Mouse (Mus musculus): ENCODE measurements around the gene Scgb1c1. TPM values are rescaled to one million over a fixed set of nuclear protein-coding genes. Genes with fewer than 3 reads are reported as not detected.
A peak's percentile ranks its signal among the peaks of the same experiment; 100 is the strongest.

Gene Scgb1c1
- polyA plus RNA-seq, 1 experiment: 1.1 TPM

DNA sequence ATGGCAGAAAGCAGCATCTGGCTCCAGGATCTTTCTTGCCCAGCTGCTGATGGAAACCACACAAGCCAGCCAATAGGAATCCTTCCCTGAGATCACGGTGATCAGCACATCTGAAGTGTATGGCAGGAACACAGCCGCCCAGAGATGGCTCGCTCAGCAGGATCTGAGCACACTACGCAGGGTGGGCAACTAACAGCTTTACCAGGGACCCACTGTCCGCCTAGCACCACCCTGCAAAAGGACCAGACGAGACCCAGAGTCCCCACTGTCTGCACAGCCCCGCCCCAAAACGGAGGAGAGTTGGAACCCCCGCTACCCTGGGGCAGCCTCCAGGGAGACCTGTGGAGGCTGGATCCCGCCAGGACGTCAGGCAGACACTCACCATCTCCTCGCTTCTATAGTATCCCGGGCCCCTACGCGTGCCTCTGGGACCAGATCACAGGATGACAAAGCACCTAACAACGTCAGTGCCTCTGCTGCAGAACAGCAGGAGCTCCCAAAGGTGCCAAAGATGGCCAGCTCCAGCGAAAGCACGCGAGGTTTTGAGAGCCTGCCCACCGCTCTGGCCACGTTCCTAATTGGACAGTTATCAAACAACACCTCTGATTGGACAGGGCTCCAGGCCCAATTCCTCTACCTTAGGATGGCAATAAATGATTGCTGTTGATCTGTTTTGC lies 23.6 kb upstream of the Scgb1c1 start, which contains the start of gene Zfp941:
TSS of gene Zfp941 (minus strand) at position 526 of the 677 bp plus-strand sequence.
- Histone ChIP-seq H3K4me3 (replicated peaks) (peak within 1 kb of the TSS; percentile 91), H3K4me1 (peaks cover 11% of the 10 kb centered on the region), H3K27me3 (replicated peaks) (peaks cover 19% of the 10 kb centered on the region), H3K9me3 (no peaks in the 10 kb centered on the region), H3K36me3 (replicated peaks; ENCODE audit: low read length) (peaks cover 3% of the 10 kb centered on the region)
- TF ChIP-seq FLI1 (IDR thresholded peaks at IDR 0.05; ENCODE audit: low read length) (no peak), GATA1 (IDR thresholded peaks at IDR 0.05; ENCODE audit: borderline replicate concordance, low read length) (no peak)

DNA sequence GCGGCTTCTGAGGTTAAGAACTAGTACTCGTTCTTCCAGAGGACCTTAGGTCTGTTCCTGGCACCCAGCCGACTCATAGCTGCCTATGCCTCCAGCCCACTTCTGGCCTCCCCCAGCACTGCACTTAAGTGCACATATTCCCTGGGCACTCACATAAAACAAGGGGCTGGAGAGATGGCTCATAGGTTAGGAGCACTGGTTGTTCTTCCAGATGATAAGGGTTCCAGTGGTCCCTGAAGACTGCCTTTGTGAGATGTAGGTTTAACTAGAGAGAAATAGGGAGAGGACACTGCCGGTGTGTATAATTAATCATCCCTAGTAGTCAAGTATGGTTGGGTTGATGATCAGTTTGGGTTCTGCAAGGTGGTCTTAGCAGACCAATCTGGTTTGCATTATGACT lies 22.6 kb upstream of the Scgb1c1 start:
- Histone ChIP-seq H3K36me3 (replicated peaks; ENCODE audit: low read length) (peaks cover 3% of the 10 kb centered on the region), H3K4me3 (replicated peaks) (no peak overlapping the region), H3K9me3 (no peaks in the 10 kb centered on the region), H3K27me3 (replicated peaks) (peaks cover 21% of the 10 kb centered on the region), H3K4me1 (peaks cover 11% of the 10 kb centered on the region)
- no peak for TF ChIP-seq FLI1 (IDR thresholded peaks at IDR 0.05; ENCODE audit: low read length)
- no peak for TF ChIP-seq GATA1 (IDR thresholded peaks at IDR 0.05; ENCODE audit: borderline replicate concordance, low read length)

DNA sequence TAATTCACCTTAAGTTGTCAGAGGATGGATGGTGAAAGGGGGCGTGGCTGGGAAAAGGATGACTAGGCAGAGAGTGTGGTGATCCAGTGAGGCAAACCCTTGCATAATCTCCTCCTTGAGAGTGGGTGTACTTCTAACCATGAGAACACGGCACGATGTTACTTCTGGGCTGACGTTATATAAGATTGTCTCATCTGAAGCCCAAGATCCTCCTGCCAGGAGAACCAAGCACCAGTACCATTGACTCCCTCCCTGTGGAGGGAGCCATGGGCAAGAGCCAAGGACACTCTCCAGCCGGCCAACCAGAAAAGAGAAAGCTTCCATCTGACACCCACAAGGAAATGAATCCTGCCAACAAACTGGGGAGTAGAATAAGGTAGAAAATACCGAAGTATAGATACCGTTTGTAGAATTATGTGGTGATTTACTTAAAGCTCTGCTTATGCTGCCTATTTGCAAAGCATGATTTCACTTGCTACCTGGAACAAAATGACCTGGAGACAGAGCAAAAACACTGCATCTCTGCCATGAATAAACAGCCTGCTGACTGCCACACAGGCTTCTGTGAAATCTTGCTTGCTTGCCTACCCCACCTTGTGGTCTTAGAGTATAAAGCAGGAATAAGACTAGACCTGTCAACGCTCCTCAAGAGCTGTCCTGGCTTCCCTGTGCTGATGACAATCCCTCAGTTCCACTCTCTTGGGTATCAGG lies 17.0 kb upstream of the Scgb1c1 start:
- Histone ChIP-seq H3K9me3 (no peaks in the 10 kb centered on the region), H3K4me3 (replicated peaks) (peak overlapping the region; percentile 80), H3K36me3 (replicated peaks; ENCODE audit: low read length) (no peaks in the 10 kb centered on the region), H3K27me3 (replicated peaks) (peaks cover 28% of the 10 kb centered on the region), H3K4me1 (peaks cover 10% of the 10 kb centered on the region)
- no peak for TF ChIP-seq FLI1 (IDR thresholded peaks at IDR 0.05; ENCODE audit: low read length)
- TF ChIP-seq GATA1 (IDR thresholded peaks at IDR 0.05; ENCODE audit: borderline replicate concordance, low read length): no peak

DNA sequence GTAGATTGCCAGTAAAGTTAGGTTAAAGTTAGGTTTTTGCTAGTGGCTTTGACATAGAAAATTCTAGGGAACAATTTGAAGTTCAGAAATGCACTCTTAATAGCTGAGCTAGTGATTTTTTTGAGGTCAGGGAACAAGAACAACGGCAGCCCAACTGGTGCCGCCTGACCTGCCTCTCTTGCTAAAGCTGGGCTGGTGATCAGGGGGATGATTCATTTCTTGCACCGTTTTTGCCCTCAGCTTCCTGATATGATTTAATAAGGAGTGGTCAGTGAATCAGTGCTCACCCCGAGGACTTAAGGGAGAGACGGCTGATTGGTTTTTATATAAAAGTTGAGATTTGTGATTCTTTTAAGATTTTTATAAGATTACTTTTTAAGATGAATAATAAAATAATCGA lies 13.9 kb upstream of the Scgb1c1 start:
- Histone ChIP-seq H3K27me3 (replicated peaks) (peaks cover 48% of the 10 kb centered on the region), H3K4me1 (peaks cover 15% of the 10 kb centered on the region), H3K9me3 (no peaks in the 10 kb centered on the region), H3K36me3 (replicated peaks; ENCODE audit: low read length) (no peaks in the 10 kb centered on the region), H3K4me3 (replicated peaks) (no peak overlapping the region)
- no peak for TF ChIP-seq GATA1 (IDR thresholded peaks at IDR 0.05; ENCODE audit: borderline replicate concordance, low read length)
- no peak for TF ChIP-seq FLI1 (IDR thresholded peaks at IDR 0.05; ENCODE audit: low read length)

DNA sequence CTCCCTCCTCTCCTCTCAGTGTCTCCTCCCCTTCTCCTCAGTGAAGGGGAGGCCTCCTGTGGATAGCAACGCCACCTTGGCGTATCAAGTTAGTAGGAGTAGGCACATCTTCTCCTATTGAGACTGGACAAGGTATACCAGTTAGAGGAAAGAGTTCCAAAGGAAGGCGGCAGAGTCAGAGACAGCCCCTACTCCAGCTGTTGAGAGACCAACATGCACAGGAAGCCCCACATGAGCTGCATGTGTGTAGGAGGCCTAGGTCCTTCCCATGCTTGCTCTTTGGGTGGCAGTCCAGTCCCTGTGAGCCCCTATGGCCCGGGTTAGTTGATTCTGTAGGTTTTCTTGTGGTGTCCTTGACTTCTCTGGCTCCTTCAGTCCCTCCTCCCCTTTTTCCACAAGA lies 12.0 kb upstream of the Scgb1c1 start:
- TF ChIP-seq FLI1 (IDR thresholded peaks at IDR 0.05; ENCODE audit: low read length): no peak
- no peak for TF ChIP-seq GATA1 (IDR thresholded peaks at IDR 0.05; ENCODE audit: borderline replicate concordance, low read length)
- no peak overlapping the region for H3K4me3 ChIP-seq (replicated peaks)
- peaks cover 62% of the 10 kb centered on the region for H3K27me3 ChIP-seq (replicated peaks)
- H3K9me3 ChIP-seq: no peaks in the 10 kb centered on the region
- H3K4me1 ChIP-seq: peaks cover 17% of the 10 kb centered on the region
- H3K36me3 ChIP-seq (replicated peaks; ENCODE audit: low read length): no peaks in the 10 kb centered on the region

DNA sequence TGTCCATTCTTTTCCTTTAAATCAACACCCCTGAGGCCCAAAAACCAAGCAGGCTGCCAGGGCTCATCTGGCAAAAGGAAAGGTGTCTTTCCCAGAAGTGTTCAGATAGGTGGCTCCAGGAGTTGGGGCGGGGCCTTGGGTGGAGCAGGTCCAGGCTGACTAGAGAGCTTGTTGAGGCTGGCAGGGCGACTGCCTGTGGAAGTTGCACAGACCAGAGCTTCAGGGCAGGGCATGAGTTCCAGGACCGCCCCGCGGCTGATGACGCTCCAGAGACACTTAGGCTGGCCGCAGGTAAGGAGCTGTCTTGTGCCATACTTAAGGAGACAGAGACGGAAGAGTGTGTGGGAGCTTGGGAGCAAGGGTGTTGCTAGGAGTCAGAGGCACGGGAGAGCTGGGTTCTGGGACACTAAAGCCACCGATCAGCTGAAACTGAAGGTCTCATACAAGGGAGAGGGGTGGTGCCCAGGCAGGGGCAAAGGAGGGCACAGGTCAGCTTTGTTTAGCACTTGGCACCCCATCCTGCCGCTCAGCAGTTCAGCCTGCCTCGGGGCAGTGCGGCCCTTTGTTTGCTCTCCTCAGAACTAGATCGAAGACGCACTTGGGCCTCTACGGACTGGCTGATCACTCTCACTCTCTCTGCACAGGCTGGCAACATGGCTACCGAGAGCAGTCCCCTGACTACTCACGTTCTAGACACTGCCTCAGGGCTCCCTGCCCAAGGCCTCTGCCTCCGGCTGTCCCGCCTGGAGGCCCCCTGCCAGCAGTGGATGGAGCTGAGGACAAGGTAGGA lies 10.2 kb upstream of the Scgb1c1 start, which contains the start of gene Urah:
TSS of gene Urah (plus strand) at position 51 of the 790 bp plus-strand sequence.
- Histone ChIP-seq H3K9me3 (no peaks in the 10 kb centered on the region), H3K4me3 (replicated peaks) (no peak within 1 kb of the TSS), H3K27me3 (replicated peaks) (peaks cover 76% of the 10 kb centered on the region), H3K4me1 (peaks cover 19% of the 10 kb centered on the region), H3K36me3 (replicated peaks; ENCODE audit: low read length) (no peaks in the 10 kb centered on the region)
- no peak for TF ChIP-seq GATA1 (IDR thresholded peaks at IDR 0.05; ENCODE audit: borderline replicate concordance, low read length)
- TF ChIP-seq FLI1 (IDR thresholded peaks at IDR 0.05; ENCODE audit: low read length): no peak

DNA sequence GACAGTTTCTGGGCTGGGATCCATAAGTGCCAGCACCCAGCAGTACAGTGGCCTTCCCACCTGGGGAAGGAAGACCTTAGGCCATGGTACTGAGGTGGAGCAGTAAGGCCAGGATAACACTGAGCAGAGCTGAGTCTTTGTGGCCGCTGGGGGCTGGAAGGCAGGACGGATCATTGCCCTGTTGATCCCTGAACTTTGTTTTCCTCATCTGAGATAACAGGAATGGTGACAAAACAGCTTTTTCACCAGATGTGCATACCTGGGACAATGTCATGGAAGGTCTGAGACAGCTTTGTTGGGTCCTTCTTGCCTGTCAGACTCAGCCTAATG lies 9.6 kb upstream of the Scgb1c1 start:
- H3K9me3 ChIP-seq: no peaks in the 10 kb centered on the region
- H3K4me1 ChIP-seq: peaks cover 19% of the 10 kb centered on the region
- TF ChIP-seq FLI1 (IDR thresholded peaks at IDR 0.05; ENCODE audit: low read length) (no peak), GATA1 (IDR thresholded peaks at IDR 0.05; ENCODE audit: borderline replicate concordance, low read length) (no peak)
- no peak overlapping the region for H3K4me3 ChIP-seq (replicated peaks)
- H3K27me3 ChIP-seq (replicated peaks): peaks cover 77% of the 10 kb centered on the region
- H3K36me3 ChIP-seq (replicated peaks; ENCODE audit: low read length): no peaks in the 10 kb centered on the region

DNA sequence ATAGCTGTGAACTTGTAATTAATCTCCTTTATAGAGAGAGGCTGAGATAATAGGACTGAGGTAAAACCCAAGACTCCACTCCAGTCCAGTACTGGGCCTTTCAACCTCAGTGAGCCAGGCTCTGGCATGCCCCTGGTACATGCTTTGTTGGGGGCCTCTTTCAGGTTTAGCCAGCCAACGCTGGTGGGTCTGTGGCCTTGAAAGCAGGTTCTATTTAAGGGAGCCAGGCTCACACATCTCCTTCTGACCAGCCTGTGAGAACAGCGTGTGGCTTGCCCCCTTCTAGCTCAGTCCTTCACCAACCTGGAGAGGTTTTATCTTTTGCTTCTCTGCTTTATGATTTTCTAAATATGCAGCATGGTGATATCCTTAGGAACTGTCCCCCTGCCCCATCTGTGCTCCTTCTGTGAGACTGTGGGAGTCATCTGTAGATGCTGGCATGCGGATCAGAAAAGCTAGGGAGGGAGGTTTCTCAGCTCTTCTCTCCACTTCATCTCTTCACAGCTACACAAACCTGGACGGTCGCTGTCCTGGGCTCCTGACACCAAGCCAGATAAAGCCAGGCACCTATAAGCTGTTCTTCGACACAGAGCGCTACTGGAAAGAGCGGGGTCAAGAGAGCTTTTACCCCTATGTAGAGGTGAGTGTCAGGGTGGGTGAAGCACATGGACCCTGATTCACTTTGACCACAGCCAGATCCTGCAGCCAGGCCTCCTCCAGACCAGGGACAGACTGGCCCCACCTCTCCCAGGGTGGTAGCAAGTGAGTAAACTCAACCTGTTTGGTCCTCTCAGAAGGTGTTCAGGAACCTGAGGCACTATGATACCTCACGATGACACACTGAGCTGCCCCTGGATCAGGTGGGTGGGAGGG lies 8.9 kb upstream of the Scgb1c1 start:
- peaks cover 20% of the 10 kb centered on the region for H3K4me1 ChIP-seq
- H3K27me3 ChIP-seq (replicated peaks): peaks cover 82% of the 10 kb centered on the region
- no peak overlapping the region for H3K4me3 ChIP-seq (replicated peaks)
- H3K9me3 ChIP-seq: no peaks in the 10 kb centered on the region
- H3K36me3 ChIP-seq (replicated peaks; ENCODE audit: low read length): no peaks in the 10 kb centered on the region
- no peak for TF ChIP-seq FLI1 (IDR thresholded peaks at IDR 0.05; ENCODE audit: low read length)
- no peak for TF ChIP-seq GATA1 (IDR thresholded peaks at IDR 0.05; ENCODE audit: borderline replicate concordance, low read length)

DNA sequence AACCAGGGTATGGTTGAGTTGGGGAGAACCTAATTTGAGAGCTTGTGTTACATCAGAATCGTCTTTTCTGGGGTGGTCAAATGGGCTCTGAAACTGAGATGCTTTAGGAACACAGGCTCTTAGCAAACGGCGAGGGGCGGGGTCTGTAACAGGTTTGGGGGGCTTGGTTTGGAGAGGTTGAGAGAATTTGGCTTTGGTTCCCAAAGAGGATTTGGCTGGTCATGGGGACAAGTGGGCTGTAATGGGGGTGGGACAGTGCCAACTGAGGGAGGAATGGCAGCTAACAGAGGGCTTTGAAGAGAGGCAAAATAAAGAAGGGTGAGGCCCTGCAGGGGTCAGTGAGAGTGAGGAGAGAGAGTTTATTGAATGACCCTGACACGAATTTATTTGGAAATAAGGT lies 5.8 kb upstream of the Scgb1c1 start:
- Histone ChIP-seq H3K27me3 (replicated peaks) (peaks cover 88% of the 10 kb centered on the region), H3K9me3 (no peaks in the 10 kb centered on the region)
- TF ChIP-seq FLI1 (IDR thresholded peaks at IDR 0.05; ENCODE audit: low read length): no peak
- TF ChIP-seq GATA1 (IDR thresholded peaks at IDR 0.05; ENCODE audit: borderline replicate concordance, low read length): no peak

More for the DNA sequence above, 5.8 kb upstream of the Scgb1c1 start:
- Histone ChIP-seq H3K4me3 (replicated peaks) (no peak overlapping the region), H3K4me1 (peaks cover 24% of the 10 kb centered on the region), H3K36me3 (replicated peaks; ENCODE audit: low read length) (no peaks in the 10 kb centered on the region)

All from megakaryocyte, embryonic 14.5 days (primary cell).